Mouse (Mus musculus) heart, adult 9 months (tissue): ENCODE measurements around the gene B9d2.

Experiments used
- DNase-seq, 2 experiments: peaks; one replicate each; pipeline ENCODE4 v3.0.0; 2022; ENCODE audit warnings: low spot score in 2 of 2

The B9d2 gene

GRCm38 (mm10) chr7:25680514-25681258 is at the start of gene B9d2:
Gene B9d2, plus strand, starts transcription at chr7:25680780.
- peak; percentile 97 to 98 for DNase-seq

GRCm38 (mm10) chr7:25632679-25633078 is 47.9 kb upstream of the B9d2 start:
- DNase-seq = no peak

GRCm38 (mm10) chr7:25636373-25636772 is 44.2 kb upstream of the B9d2 start:
- DNase-seq = peak in 1 of 2 experiments; percentile 41

DNA sequence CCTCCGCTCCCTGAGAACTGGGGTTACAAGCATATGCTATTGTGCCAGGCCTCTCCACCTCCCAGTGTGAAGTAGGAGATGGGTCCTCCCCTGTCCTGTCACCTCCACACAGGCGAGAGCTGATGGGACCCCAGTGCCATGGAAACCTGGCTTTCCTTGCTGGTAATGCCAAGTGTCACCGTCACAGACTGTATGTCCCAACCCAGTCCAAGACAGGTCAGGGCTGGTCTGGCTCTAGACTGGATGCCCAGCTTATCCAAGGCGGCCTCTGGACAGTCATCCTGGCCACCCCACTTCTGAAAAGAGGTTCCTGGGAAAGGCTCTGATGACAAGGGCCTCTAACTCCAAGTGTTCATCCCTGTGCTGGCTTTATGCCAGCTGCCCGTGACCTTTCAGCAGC is 43.5 kb upstream of the B9d2 start:
- no peak for DNase-seq

- no peak for DNase-seq
Observed at GRCm38 (mm10) chr7:25639754-25640153, 40.8 kb upstream of the B9d2 start.

- DNase-seq = no peak
Observed at GRCm38 (mm10) chr7:25644136-25644535, 36.4 kb upstream of the B9d2 start.

DNA sequence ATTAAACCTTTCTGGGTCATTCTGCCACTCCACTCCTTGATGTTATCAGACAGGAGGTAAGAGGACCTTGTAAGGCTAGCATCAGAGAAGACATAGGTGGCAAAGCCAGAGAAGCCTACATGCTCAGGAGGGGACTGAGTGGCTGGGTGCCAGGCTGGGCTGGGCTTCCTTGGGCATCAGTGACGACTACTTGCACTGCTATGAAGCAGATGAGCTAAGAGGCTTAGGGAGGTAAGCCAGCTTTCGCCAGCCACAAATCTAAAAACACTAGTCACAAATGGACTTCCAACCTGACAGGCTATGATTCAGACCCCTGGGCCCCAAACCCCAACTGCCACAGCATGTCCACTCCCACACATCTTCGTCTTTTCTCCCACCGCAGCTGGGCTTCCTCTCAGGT is 35.9 kb upstream of the B9d2 start:
- no peak for DNase-seq

GRCm38 (mm10) chr7:25645074-25645473 is 35.5 kb upstream of the B9d2 start:
- DNase-seq = no peak

- no peak for DNase-seq
Observed at GRCm38 (mm10) chr7:25647574-25648123, 32.9 kb upstream of the B9d2 start.

GRCm38 (mm10) chr7:25649839-25650238 is 30.7 kb upstream of the B9d2 start:
- DNase-seq = no peak

GRCm38 (mm10) chr7:25651281-25651680 is 29.3 kb upstream of the B9d2 start:
- peak in 1 of 2 experiments; percentile 38 for DNase-seq

DNA sequence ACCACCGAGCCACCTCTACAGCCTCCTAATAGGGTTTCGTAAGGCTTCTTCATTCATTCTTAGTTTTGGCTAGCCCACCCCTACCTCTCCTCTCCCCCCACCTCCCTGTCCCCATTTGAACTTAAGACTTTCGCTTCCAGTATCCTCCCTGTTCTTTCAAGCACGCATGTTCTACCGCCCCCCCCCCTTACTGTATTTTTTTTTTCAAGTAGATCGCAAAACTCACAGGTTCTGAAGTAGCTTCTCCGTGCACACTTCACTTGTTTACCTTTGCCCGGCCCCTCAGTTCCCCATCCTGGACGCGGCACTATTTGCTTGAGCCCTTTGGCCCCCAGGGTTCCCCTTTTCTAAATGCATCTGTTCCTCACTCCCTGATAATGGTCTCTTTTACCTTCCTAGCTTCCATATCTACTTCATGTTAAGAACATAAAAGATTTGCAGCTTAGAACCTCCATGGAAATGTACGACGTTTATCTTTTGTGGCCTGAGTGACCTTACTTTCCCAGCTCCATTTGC is 28.3 kb upstream of the B9d2 start:
- DNase-seq = no peak

DNA sequence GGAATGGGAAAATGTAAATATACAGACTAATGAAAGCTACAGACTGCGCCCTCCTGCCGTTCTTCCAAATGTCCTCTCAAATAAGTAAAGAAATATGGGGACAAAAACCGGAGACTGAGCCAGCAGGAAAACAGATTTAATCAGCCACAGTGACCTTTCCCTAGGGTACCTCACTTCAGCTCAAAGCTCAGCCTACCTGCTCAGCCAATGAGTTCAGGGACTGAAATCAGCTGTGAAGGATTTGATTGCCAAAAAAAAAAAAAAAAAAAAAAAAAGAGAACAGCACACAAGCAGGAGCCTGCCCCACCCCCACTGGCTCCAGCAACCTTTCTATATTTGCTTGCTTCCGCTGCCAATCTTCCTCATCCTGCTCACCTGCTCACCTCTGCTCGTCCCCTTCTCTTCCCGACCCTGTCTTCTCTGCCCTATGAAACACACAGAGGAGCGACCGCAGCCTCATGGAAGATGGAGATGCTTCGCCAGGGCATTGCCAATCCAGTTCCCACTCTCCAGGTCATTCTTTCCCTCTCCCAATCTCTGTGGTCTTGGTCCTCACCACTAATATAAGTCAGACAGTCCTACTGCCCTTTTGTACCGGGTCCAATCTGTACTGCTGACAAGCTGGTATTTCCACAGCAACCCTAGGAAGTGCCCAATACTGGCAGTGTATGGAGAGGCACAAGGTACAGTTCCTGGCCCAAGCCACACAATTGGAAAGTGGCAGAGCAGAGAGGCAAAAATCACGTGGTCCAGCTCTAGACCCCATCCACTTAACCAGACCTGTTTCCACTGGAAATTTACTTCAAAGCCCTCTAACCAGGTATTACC is 24.8 kb upstream of the B9d2 start:
- DNase-seq = no peak

DNA sequence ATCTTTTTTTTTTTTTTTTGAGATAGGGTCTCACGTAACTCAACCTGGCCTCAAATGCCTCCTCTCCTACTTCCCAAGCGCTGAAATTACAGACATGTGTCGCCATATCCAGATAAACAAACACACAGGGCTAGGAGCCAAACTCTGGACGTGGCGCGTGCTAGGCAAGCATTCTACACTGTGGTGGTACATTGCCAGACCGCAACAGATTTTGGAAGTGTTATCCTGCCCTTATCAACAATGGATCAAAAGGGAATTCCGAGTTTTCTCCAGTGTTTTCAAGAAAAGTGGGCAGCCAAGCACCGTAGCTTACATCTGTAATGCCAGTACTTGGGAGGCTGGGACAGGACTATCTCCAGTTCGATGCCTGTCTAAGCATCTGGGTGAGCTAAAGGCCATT is 22.8 kb upstream of the B9d2 start:
- no peak for DNase-seq

DNA sequence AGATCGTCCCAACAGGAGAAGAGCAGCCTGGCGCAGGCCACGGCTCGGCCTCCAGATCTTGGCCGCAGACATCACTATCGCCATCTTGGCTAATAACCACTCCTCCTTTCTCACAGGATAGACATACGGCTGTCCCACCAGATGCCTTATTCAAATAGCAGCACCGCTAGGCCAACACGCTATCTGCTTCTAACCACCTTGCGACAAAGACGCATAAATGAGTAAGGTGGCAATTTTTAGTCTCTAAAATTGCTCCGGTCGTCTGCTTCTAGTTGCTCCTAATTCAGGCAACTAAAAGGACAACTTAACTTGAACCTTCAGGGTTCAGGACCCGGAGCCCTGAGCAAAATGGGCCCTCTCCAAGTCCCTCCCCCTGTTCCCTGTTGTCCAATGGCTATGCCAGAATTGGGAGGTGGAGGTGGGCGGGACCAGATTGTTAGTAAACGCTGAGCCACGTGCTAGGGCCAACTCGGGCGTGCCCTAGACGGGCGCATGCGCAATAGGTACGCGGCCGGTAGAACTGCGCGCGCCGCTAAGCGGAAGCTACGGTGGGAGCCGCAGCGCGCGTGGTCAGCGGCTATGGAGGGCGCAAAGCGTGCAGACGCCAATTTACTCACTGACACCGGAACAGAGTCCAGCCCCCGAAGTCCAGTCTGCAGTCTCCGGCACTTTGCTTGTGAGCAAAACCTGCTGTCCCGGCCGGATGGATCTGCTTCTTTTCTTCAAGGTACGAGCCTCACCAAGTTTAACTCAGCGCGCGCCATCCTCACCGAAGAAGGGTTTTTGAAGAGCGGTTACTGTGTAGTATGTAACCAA is 21.7 kb upstream of the B9d2 start, which contains the start of the genes Bckdha and Exosc5:
Gene Bckdha, minus strand, starts transcription at position 325 of the 816 bp plus-strand sequence.
Gene Exosc5, plus strand, starts transcription at position 508 of the 816 bp plus-strand sequence.
- DNase-seq = peak; percentile 100

- DNase-seq = no peak
Observed at GRCm38 (mm10) chr7:25666381-25666780, 14.2 kb upstream of the B9d2 start.

GRCm38 (mm10) chr7:25669158-25669557 is 11.4 kb upstream of the B9d2 start:
- no peak for DNase-seq

DNA sequence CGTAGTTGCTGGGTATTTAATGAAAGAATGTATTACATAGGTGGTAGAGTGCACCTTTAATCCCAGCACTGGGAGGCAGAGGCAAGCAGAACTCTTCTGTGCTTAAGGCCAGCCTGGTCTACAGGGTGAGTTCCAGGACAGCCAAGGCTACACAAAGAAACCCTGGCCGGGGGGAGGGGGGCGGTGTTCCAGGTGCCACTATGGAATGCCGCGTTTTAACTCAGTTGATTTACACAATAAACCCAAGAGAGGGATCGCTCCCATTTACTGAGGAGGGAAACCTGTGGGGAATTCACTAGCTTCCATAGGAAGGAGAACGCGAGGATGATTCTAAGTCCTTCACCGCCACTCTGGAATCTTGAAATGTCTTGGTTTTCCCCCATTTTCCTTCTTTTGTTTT is 10.9 kb upstream of the B9d2 start:
- no peak for DNase-seq

GRCm38 (mm10) chr7:25670096-25670495 is 10.5 kb upstream of the B9d2 start:
- DNase-seq = no peak

DNA sequence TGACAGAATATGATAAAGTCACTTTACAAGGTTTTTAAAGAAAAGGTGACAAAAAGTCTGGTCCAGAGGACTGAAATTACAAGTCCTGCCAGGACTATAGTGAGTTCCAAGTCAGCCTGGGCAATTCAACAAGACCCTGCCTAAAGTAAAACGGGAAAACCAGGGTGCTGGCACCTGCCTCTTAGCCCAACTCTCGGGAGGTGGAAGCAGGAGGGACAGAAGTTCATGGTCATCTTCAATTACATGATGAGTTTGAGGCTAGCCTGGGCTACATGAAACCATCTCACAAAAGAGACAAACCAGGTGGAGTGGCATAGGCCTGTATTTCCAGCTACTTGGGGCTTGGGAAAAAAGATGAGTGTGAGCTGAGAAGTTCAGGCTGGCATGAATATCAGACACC is 8.9 kb upstream of the B9d2 start:
- no peak for DNase-seq

DNA sequence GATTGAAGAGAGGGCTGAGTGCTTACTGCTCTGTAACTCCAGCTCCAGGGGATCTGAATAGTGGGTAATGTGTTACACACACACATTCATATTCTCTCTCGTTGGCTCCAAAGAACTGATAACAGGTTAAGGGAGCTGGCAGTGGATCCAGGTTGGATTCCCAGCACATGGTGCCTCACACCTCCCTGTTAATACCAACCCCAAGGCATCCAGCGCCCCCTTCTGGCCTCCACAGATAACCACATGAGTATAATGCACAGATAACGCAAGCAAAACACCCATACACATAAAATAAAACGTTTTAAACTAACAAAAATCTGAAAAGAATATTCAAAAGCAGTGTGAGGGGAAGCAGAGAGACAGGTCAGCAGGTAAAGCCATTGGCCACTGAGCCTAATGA is 8.1 kb upstream of the B9d2 start:
- no peak for DNase-seq
